Mouse (Mus musculus) heart, embryonic 14.5 days (tissue): ENCODE measurements at regions not wholly inside any gene's neighbourhood (a gene's known extent, or its start where the extent isn't known, plus 50 kb on each side); places are given as distances from the start of the nearest gene placed in this dataset.

Experiments used
- ATAC-seq: fragments of 200-750 bp; cut with Nextera tagmentation; 2 replicates; pipeline ENCODE4 v1.8.0; 2017; ENCODE audit warnings: low read depth, moderate TSS enrichment; ENCODE audit not compliant: insufficient number of reproducible peaks, insufficient read depth, low FRiP score
- H3K27ac ChIP-seq, 2 experiments: fragments of 200-500 bp in 1 of 2; fragments of 300-500 bp in 1 of 2; sonication (generic) in 1 of 2; replicated peaks in 1 of 2; 2 replicates each; pipeline ENCODE4 v1.5.1; 2012 to 2014; ENCODE audit warnings: low read depth in 2 of 2, low read length in 2 of 2, control low read depth in 1 of 2, mild to moderate bottlenecking in 1 of 2, mixed read lengths in 1 of 2; ENCODE audit not compliant: control insufficient read depth in 1 of 2, insufficient read depth in 1 of 2
- H3K27me3 ChIP-seq: fragments of 300-500 bp; sonication (generic); 2 replicates; pipeline ENCODE4 v1.6.1; 2014; ENCODE audit warnings: mild to moderate bottlenecking, low read length, control low read depth; ENCODE audit not compliant: control insufficient read depth, insufficient read depth
- H3K36me3 ChIP-seq: fragments of 300-500 bp; sonication (generic); 2 replicates; pipeline ENCODE4 v1.6.1; 2014; ENCODE audit warnings: mild to moderate bottlenecking, control low read depth, low read length, mixed read lengths; ENCODE audit not compliant: control insufficient read depth, insufficient read depth
- H3K4me1 ChIP-seq, 2 experiments: fragments of 200-500 bp in 1 of 2; fragments of 300-500 bp in 1 of 2; sonication (generic) in 1 of 2; 2 replicates each; pipeline ENCODE4 v1.6.1; 2012 to 2014; ENCODE audit warnings: low read length in 2 of 2, control low read depth in 1 of 2, mixed read lengths in 1 of 2; ENCODE audit not compliant: control insufficient read depth in 2 of 2, insufficient read depth in 2 of 2
- H3K4me2 ChIP-seq: fragments of 300-500 bp; sonication (generic); 2 replicates; pipeline ENCODE4 v1.6.1; 2014; ENCODE audit warnings: mild to moderate bottlenecking, low read length
- H3K4me3 ChIP-seq, 2 experiments: fragments of 200-500 bp in 1 of 2; fragments of 300-500 bp in 1 of 2; sonication (generic) in 1 of 2; 2 replicates each; pipeline ENCODE4 v1.5.1; 2012 to 2014; ENCODE audit warnings: low read length in 2 of 2, mild to moderate bottlenecking in 2 of 2, control low read depth in 1 of 2, low read depth in 1 of 2, moderate library complexity in 1 of 2; ENCODE audit not compliant: control insufficient read depth in 1 of 2, insufficient read depth in 1 of 2
- H3K9ac ChIP-seq: fragments of 300-500 bp; sonication (generic); 2 replicates; pipeline ENCODE4 v1.6.1; 2014; ENCODE audit warnings: mild to moderate bottlenecking, low read length
- H3K9me3 ChIP-seq: fragments of 300-500 bp; sonication (generic); 2 replicates; pipeline ENCODE4 v1.6.1; 2016; ENCODE audit warnings: low read length, control low read depth; ENCODE audit not compliant: control insufficient read depth
- WGBS: fragments of 180-500 bp; shearing (Covaris S2); extraction: QIAGEN DNeasy Blood & Tissue Kit; methylation state at CpG from one replicate; pipeline ENCODE4 v1.1.7; 2014; 5-methylcytosine and 5-hydroxymethylcytosine counted together

- no peak overlapping the region for H3K27ac ChIP-seq
- no peak overlapping the region for H3K9ac ChIP-seq
- 82% methylated on average over 8 of the region's 8 CpGs for WGBS
- H3K36me3 ChIP-seq: no peaks in the 10 kb centered on the region
- no peak overlapping the region for H3K4me3 ChIP-seq
- H3K4me2 ChIP-seq: no peak overlapping the region
- 0 out of 4 replicates have a peak, but pooled peaks cover 0 to 2% of the 10 kb centered on the region in 2 experiments for H3K4me1 ChIP-seq
- no peaks in the 10 kb centered on the region for H3K27me3 ChIP-seq
- ATAC-seq: no peak
- H3K9me3 ChIP-seq: no peaks in the 10 kb centered on the region
Measured at GRCm38 (mm10) chr5:12976015-12976742, 149.0 kb upstream of the Sema3a start.

- ATAC-seq: no peak
- no peak overlapping the region for H3K4me2 ChIP-seq
- no peak overlapping the region for H3K27ac ChIP-seq
- H3K9me3 ChIP-seq: no peaks in the 10 kb centered on the region
- no peaks in the 10 kb centered on the region for H3K27me3 ChIP-seq
- no peaks in the 10 kb centered on the region for H3K4me1 ChIP-seq
- H3K36me3 ChIP-seq: no peaks in the 10 kb centered on the region
- no peak overlapping the region for H3K9ac ChIP-seq
- no peak overlapping the region for H3K4me3 ChIP-seq
- WGBS: 63% methylated on average over 2 of the region's 2 CpGs
Measured at GRCm38 (mm10) chr5:12977875-12978274, 147.3 kb upstream of the Sema3a start.

- Histone ChIP-seq H3K27ac (no peak overlapping the region), H3K4me2 (no peak overlapping the region), H3K36me3 (no peaks in the 10 kb centered on the region), H3K27me3 (no peaks in the 10 kb centered on the region), H3K4me1 (no peaks in the 10 kb centered on the region), H3K9ac (no peak overlapping the region), H3K4me3 (no peak overlapping the region), H3K9me3 (no peaks in the 10 kb centered on the region)
- ATAC-seq: no peak
- WGBS: 74% methylated on average over 1 of the region's 1 CpGs
Measured at GRCm38 (mm10) chr5:12993826-12994225, 131.4 kb upstream of the Sema3a start.

- no peaks in the 10 kb centered on the region for H3K4me1 ChIP-seq
- ATAC-seq: no peak
Measured at GRCm38 (mm10) chr5:12997440-12997839, 127.8 kb upstream of the Sema3a start.

GRCm38 (mm10) chr5:13007132-13007531 lies 118.1 kb upstream of the Sema3a start:
- H3K9ac ChIP-seq: no peak overlapping the region
- no peaks in the 10 kb centered on the region for H3K4me1 ChIP-seq
- H3K27ac ChIP-seq: no peak overlapping the region
- no peaks in the 10 kb centered on the region for H3K36me3 ChIP-seq
- no peaks in the 10 kb centered on the region for H3K27me3 ChIP-seq
- H3K9me3 ChIP-seq: no peaks in the 10 kb centered on the region
- 70% methylated on average over 6 of the region's 6 CpGs for WGBS
- no peak for ATAC-seq
- H3K4me2 ChIP-seq: no peak overlapping the region
- H3K4me3 ChIP-seq: no peak overlapping the region

More at GRCm38 (mm10) chr5:12997440-12997839, 127.8 kb upstream of the Sema3a start:
- Histone ChIP-seq H3K4me2 (no peak overlapping the region), H3K4me3 (no peak overlapping the region), H3K27ac (no peak overlapping the region), H3K36me3 (no peaks in the 10 kb centered on the region), H3K9me3 (no peaks in the 10 kb centered on the region), H3K27me3 (no peaks in the 10 kb centered on the region), H3K9ac (no peak overlapping the region)
- 92% methylated on average over 6 of the region's 6 CpGs for WGBS

GRCm38 (mm10) chr5:13022270-13022669 lies 102.9 kb upstream of the Sema3a start:
- Histone ChIP-seq H3K9ac (no peak overlapping the region), H3K27me3 (peaks cover 16% of the 10 kb centered on the region), H3K4me3 (no peak overlapping the region), H3K4me1 (no peaks in the 10 kb centered on the region), H3K9me3 (peaks cover 5% of the 10 kb centered on the region; the same call in 1 of the 2 replicates), H3K36me3 (no peaks in the 10 kb centered on the region), H3K4me2 (no peak overlapping the region), H3K27ac (no peak overlapping the region)
- whole genome bisulfite sequencing: 20% methylated on average over 3 of the region's 3 CpGs
- peak; percentile 61; the same call in 1 of the 2 replicates for ATAC-seq

GRCm38 (mm10) chr5:13033332-13033731 lies 91.9 kb upstream of the Sema3a start:
- WGBS: 81% methylated on average over 3 of the region's 3 CpGs
- no peaks in the 10 kb centered on the region for H3K9me3 ChIP-seq
- no peak for ATAC-seq
- no peaks in the 10 kb centered on the region for H3K36me3 ChIP-seq
- peaks cover 0 to 4% of the 10 kb centered on the region in 2 experiments; a peak in 2 of 4 replicates for H3K4me1 ChIP-seq
- H3K4me2 ChIP-seq: no peak overlapping the region
- no peak overlapping the region for H3K27ac ChIP-seq
- H3K4me3 ChIP-seq: no peak overlapping the region
- H3K27me3 ChIP-seq: no peaks in the 10 kb centered on the region
- no peak overlapping the region for H3K9ac ChIP-seq

GRCm38 (mm10) chr5:13036127-13036526 lies 89.1 kb upstream of the Sema3a start:
- no peak for ATAC-seq
- no peak overlapping the region for H3K27ac ChIP-seq
- H3K4me2 ChIP-seq: no peak overlapping the region
- no peak overlapping the region for H3K4me3 ChIP-seq
- no peaks in the 10 kb centered on the region for H3K36me3 ChIP-seq
- 64% methylated on average over 2 of the region's 2 CpGs for WGBS
- no peaks in the 10 kb centered on the region for H3K27me3 ChIP-seq
- H3K9ac ChIP-seq: no peak overlapping the region
- no peaks in the 10 kb centered on the region for H3K9me3 ChIP-seq
- peaks cover 0 to 4% of the 10 kb centered on the region in 2 experiments; a peak in 2 of 4 replicates for H3K4me1 ChIP-seq
